Mouse (Mus musculus) spleen, postnatal 0 days (tissue): ENCODE results near the gene Timm8a1. TPM values are rescaled to one million over a fixed set of nuclear protein-coding genes. Genes with fewer than 3 reads are reported as not detected.

Source experiments
- polyA plus RNA-seq: library from polyadenylated mRNA; unstranded; fragments of >200 nt; fragmentation: Nextera tagmentation; extraction: Ambion mirVana; gene quantifications from 2 replicates; pipeline ENCODE4 v1.2.1, GENCODE M21; 2015

Gene Timm8a1
- polyA plus RNA-seq = 74.5 TPM in 2 replicates

GRCm38 (mm10) chrX:134541145-134541954 is at the start of gene Timm8a1:
Gene Timm8a1 (minus strand): TSS chrX:134541865.

DNA sequence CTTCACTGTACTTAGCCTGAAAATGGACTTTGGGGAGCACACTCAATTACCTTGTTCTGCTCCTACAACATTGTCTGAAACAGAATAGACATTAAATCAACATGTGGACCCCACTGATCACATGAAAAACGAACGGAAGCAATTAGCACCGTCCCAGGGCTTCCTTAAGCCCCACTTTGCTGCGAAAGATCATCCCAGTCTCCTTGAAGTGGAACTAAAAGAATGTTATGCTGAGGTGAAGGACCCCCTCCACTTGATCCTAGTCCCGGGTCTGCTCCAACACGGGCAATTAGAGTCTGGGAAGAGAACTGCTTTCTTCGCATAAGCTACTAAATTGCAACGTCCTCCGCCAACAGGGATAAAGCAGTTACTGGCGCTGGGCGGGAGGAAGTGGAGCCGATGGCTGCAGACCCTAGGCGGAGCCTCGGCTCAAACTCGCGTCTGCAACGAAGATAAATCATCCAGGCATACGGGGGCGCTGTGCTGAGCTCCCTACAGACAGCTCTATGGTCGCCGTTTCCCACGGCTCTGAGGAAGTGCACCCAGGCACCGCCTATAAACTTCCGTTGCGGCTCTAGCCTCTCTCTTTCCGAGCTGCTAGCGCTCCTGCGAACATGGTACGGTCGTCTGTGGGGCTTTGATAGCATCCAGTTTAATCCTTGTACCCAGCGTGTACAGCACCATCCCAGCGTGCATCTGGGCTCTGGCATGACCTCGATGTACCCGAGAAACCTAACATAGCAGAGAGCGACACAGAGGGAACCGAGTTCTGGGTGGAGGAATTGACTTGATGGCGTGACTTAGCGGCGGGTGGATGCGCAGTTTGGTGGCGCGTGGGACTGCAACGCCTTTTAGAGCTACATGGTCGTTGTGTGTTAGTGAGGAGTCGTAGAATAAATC is 43.7 kb upstream of the Timm8a1 start, which contains the start of gene Rpl36a:
Gene Rpl36a (plus strand): TSS at position 552 of the 900 bp plus-strand sequence.

GRCm38 (mm10) chrX:134582888-134583669 is 41.4 kb upstream of the Timm8a1 start, which contains the start of gene Btk:
Gene Btk (minus strand): TSS chrX:134583570.

Other genes starting within 250 kb of the Timm8a1 start
- 14.7 and 20.7 TPM in 2 replicates for gene Tmem35a, start 246.6 kb downstream of the Timm8a1 start, polyA plus RNA-seq
- gene Cenpi, start 233.8 kb downstream of the Timm8a1 start, polyA plus RNA-seq = 24.5 and 27.3 TPM in 2 replicates
- 0.17 and 0.23 TPM in 2 replicates for gene Drp2, start 137.3 kb downstream of the Timm8a1 start, polyA plus RNA-seq
- 0.06 TPM in 1 of 2 replicates, not detected in the other for gene Taf7l, start 65.4 kb downstream of the Timm8a1 start, polyA plus RNA-seq
- 28.6 and 30.1 TPM in 2 replicates for gene Btk, start 41.7 kb upstream of the Timm8a1 start, polyA plus RNA-seq
- 492 and 510 TPM in 2 replicates for gene Rpl36a, start 43.8 kb upstream of the Timm8a1 start, polyA plus RNA-seq
- gene Gla, start 59.3 kb upstream of the Timm8a1 start, polyA plus RNA-seq = 3.8 and 4.9 TPM in 2 replicates
- gene Hnrnph2, start 59.3 kb upstream of the Timm8a1 start, polyA plus RNA-seq = 102 and 103 TPM in 2 replicates
- gene Armcx4, start 144.7 kb upstream of the Timm8a1 start, polyA plus RNA-seq = 1.3 and 1.4 TPM in 2 replicates
- 11.2 and 13.1 TPM in 2 replicates for gene Armcx1, start 176.1 kb upstream of the Timm8a1 start, polyA plus RNA-seq
- 6.8 and 8.3 TPM in 2 replicates for gene Armcx6, start 209.6 kb upstream of the Timm8a1 start, polyA plus RNA-seq
- gene Armcx3, start 214.7 kb upstream of the Timm8a1 start, polyA plus RNA-seq = 17.4 and 21.5 TPM in 2 replicates